Mouse (Mus musculus): ENCODE data around the gene Chst15. TPM values are rescaled to one million over a fixed set of nuclear protein-coding genes. Genes with fewer than 3 reads are reported as not detected.
A peak's percentile ranks its signal among the peaks of the same experiment; 100 is the strongest.

The Chst15 gene
- polyA plus RNA-seq, 1 experiment from 2014 or later, result 12.8 TPM

- H3K9me3 ChIP-seq (ENCODE audit: control insufficient read depth, low read length), result no peaks in the 10 kb centered on the region
- peak; percentile 73 for DNase-seq (ENCODE audit: low spot score)
- H3K4me2 ChIP-seq, result no peak overlapping the region
- H3K36me3 ChIP-seq (ENCODE audit: control insufficient read depth, insufficient read depth, low read length), result no peaks in the 10 kb centered on the region
- H3K9ac ChIP-seq (ENCODE audit: low read depth, low read length), result no peak overlapping the region
- H3K4me3 ChIP-seq (ENCODE audit: low read depth, low read length), result no peak overlapping the region
- no peak overlapping the region for H3K27ac ChIP-seq (ENCODE audit: low read depth, low read length)
- H3K27me3 ChIP-seq (replicated peaks; ENCODE audit: control insufficient read depth, insufficient read depth, low read length), result no peaks in the 10 kb centered on the region
- WGBS, result 57% methylated on average over 6 of the region's 6 CpGs
- H3K4me1 ChIP-seq (replicated peaks; ENCODE audit: control insufficient read depth, insufficient read depth, low read length), result no peaks in the 10 kb centered on the region
- peak; percentile 26; the same call in 1 of the 2 replicates for ATAC-seq (replicated peaks; ENCODE audit: low FRiP score)
These were observed 90.5 kb downstream of the Chst15 start for GRCm38 (mm10) chr7:132226379-132227074.

- Histone ChIP-seq H3K27ac (ENCODE audit: low read depth, low read length) (no peak overlapping the region), H3K9me3 (ENCODE audit: control insufficient read depth, low read length) (no peaks in the 10 kb centered on the region), H3K36me3 (ENCODE audit: control insufficient read depth, insufficient read depth, low read length) (no peaks in the 10 kb centered on the region), H3K9ac (ENCODE audit: low read depth, low read length) (no peak overlapping the region), H3K4me1 (replicated peaks; ENCODE audit: control insufficient read depth, insufficient read depth, low read length) (no peaks in the 10 kb centered on the region), H3K4me3 (ENCODE audit: low read depth, low read length) (no peak overlapping the region), H3K4me2 (no peak overlapping the region), H3K27me3 (replicated peaks; ENCODE audit: control insufficient read depth, insufficient read depth, low read length) (no peaks in the 10 kb centered on the region)
- ATAC-seq (replicated peaks; ENCODE audit: low FRiP score) (no peak), DNase-seq (ENCODE audit: low spot score) (no peak)
- WGBS, result 65% methylated on average over 10 of the region's 10 CpGs
These were observed 93.4 kb downstream of the Chst15 start for GRCm38 (mm10) chr7:132223452-132224141.

- no peak for ATAC-seq (replicated peaks; ENCODE audit: low FRiP score)
These were observed 103.0 kb downstream of the Chst15 start for GRCm38 (mm10) chr7:132214031-132214430.

GRCm38 (mm10) chr7:132213460-132213859, 103.6 kb downstream of the Chst15 start:
- WGBS, result 10% methylated on average over 8 of the region's 8 CpGs
- H3K9ac ChIP-seq (ENCODE audit: low read depth, low read length), result no peak overlapping the region
- DNase-seq (ENCODE audit: low spot score), result peak; percentile 58

More at GRCm38 (mm10) chr7:132214031-132214430, 103.0 kb downstream of the Chst15 start:
- no peaks in the 10 kb centered on the region for H3K9me3 ChIP-seq (ENCODE audit: control insufficient read depth, low read length)
- H3K36me3 ChIP-seq (ENCODE audit: control insufficient read depth, insufficient read depth, low read length), result no peaks in the 10 kb centered on the region
- DNase-seq (ENCODE audit: low spot score), result no peak
- H3K27ac ChIP-seq (ENCODE audit: low read depth, low read length), result no peak overlapping the region
- no peaks in the 10 kb centered on the region for H3K27me3 ChIP-seq (replicated peaks; ENCODE audit: control insufficient read depth, insufficient read depth, low read length)
- no peak overlapping the region for H3K9ac ChIP-seq (ENCODE audit: low read depth, low read length)
- WGBS, result 75% methylated on average over 10 of the region's 10 CpGs
- H3K4me2 ChIP-seq, result no peak overlapping the region
- no peak overlapping the region for H3K4me3 ChIP-seq (ENCODE audit: low read depth, low read length)
- H3K4me1 ChIP-seq (replicated peaks; ENCODE audit: control insufficient read depth, insufficient read depth, low read length), result no peaks in the 10 kb centered on the region

GRCm38 (mm10) chr7:132211920-132212701, 104.9 kb downstream of the Chst15 start:
- Histone ChIP-seq H3K9me3 (ENCODE audit: control insufficient read depth, low read length) (no peaks in the 10 kb centered on the region), H3K27me3 (replicated peaks; ENCODE audit: control insufficient read depth, insufficient read depth, low read length) (no peaks in the 10 kb centered on the region), H3K4me3 (ENCODE audit: low read depth, low read length) (no peak overlapping the region), H3K36me3 (ENCODE audit: control insufficient read depth, insufficient read depth, low read length) (no peaks in the 10 kb centered on the region), H3K4me2 (no peak overlapping the region), H3K4me1 (replicated peaks; ENCODE audit: control insufficient read depth, insufficient read depth, low read length) (no peaks in the 10 kb centered on the region), H3K27ac (ENCODE audit: low read depth, low read length) (no peak overlapping the region), H3K9ac (ENCODE audit: low read depth, low read length) (no peak overlapping the region)
- no peak for DNase-seq (ENCODE audit: low spot score)
- 78% methylated on average over 6 of the region's 6 CpGs for WGBS
- ATAC-seq (replicated peaks; ENCODE audit: low FRiP score), result no peak

More at GRCm38 (mm10) chr7:132213460-132213859, 103.6 kb downstream of the Chst15 start:
- no peaks in the 10 kb centered on the region for H3K9me3 ChIP-seq (ENCODE audit: control insufficient read depth, low read length)
- H3K27me3 ChIP-seq (replicated peaks; ENCODE audit: control insufficient read depth, insufficient read depth, low read length), result no peaks in the 10 kb centered on the region
- no peak overlapping the region for H3K4me2 ChIP-seq
- no peak overlapping the region for H3K27ac ChIP-seq (ENCODE audit: low read depth, low read length)
- no peaks in the 10 kb centered on the region for H3K4me1 ChIP-seq (replicated peaks; ENCODE audit: control insufficient read depth, insufficient read depth, low read length)
- H3K4me3 ChIP-seq (ENCODE audit: low read depth, low read length), result no peak overlapping the region
- ATAC-seq (replicated peaks; ENCODE audit: low FRiP score), result no peak
- no peaks in the 10 kb centered on the region for H3K36me3 ChIP-seq (ENCODE audit: control insufficient read depth, insufficient read depth, low read length)

- no peak for ATAC-seq (replicated peaks; ENCODE audit: low FRiP score)
- WGBS, result 78% methylated on average over 5 of the region's 5 CpGs
- Histone ChIP-seq H3K4me2 (no peak overlapping the region), H3K36me3 (ENCODE audit: control insufficient read depth, insufficient read depth, low read length) (no peaks in the 10 kb centered on the region), H3K9ac (ENCODE audit: low read depth, low read length) (no peak overlapping the region), H3K4me3 (ENCODE audit: low read depth, low read length) (no peak overlapping the region), H3K27ac (ENCODE audit: low read depth, low read length) (no peak overlapping the region), H3K27me3 (replicated peaks; ENCODE audit: control insufficient read depth, insufficient read depth, low read length) (no peaks in the 10 kb centered on the region), H3K4me1 (replicated peaks; ENCODE audit: control insufficient read depth, insufficient read depth, low read length) (no peaks in the 10 kb centered on the region), H3K9me3 (ENCODE audit: control insufficient read depth, low read length) (no peaks in the 10 kb centered on the region)
- no peak for DNase-seq (ENCODE audit: low spot score)
These were observed 106.4 kb downstream of the Chst15 start for GRCm38 (mm10) chr7:132210616-132211015.

GRCm38 (mm10) chr7:132208946-132209651, 107.9 kb downstream of the Chst15 start:
- no peaks in the 10 kb centered on the region for H3K9me3 ChIP-seq (ENCODE audit: control insufficient read depth, low read length)
- no peaks in the 10 kb centered on the region for H3K36me3 ChIP-seq (ENCODE audit: control insufficient read depth, insufficient read depth, low read length)
- no peak for ATAC-seq (replicated peaks; ENCODE audit: low FRiP score)
- no peak overlapping the region for H3K4me2 ChIP-seq
- DNase-seq (ENCODE audit: low spot score), result no peak
- no peaks in the 10 kb centered on the region for H3K27me3 ChIP-seq (replicated peaks; ENCODE audit: control insufficient read depth, insufficient read depth, low read length)
- H3K27ac ChIP-seq (ENCODE audit: low read depth, low read length), result no peak overlapping the region
- H3K9ac ChIP-seq (ENCODE audit: low read depth, low read length), result no peak overlapping the region
- WGBS, result 79% methylated on average over 9 of the region's 9 CpGs
- H3K4me1 ChIP-seq (replicated peaks; ENCODE audit: control insufficient read depth, insufficient read depth, low read length), result no peaks in the 10 kb centered on the region
- no peak overlapping the region for H3K4me3 ChIP-seq (ENCODE audit: low read depth, low read length)

GRCm38 (mm10) chr7:132204073-132204612, 112.9 kb downstream of the Chst15 start:
- Histone ChIP-seq H3K4me2 (no peak overlapping the region), H3K36me3 (ENCODE audit: control insufficient read depth, insufficient read depth, low read length) (no peaks in the 10 kb centered on the region), H3K4me3 (ENCODE audit: low read depth, low read length) (no peak overlapping the region), H3K27me3 (replicated peaks; ENCODE audit: control insufficient read depth, insufficient read depth, low read length) (no peaks in the 10 kb centered on the region), H3K27ac (ENCODE audit: low read depth, low read length) (no peak overlapping the region), H3K9me3 (ENCODE audit: control insufficient read depth, low read length) (no peaks in the 10 kb centered on the region), H3K4me1 (replicated peaks; ENCODE audit: control insufficient read depth, insufficient read depth, low read length) (no peaks in the 10 kb centered on the region), H3K9ac (ENCODE audit: low read depth, low read length) (no peak overlapping the region)
- no peak for DNase-seq (ENCODE audit: low spot score)
- WGBS, result 22% methylated on average over 1 of the region's 1 CpGs
- ATAC-seq (replicated peaks; ENCODE audit: low FRiP score), result no peak

Measured in liver, embryonic 11.5 days (tissue).